Mouse (Mus musculus): ENCODE measurements around the gene Clrn1.
"Not testable (repeated sequence)": the region's sequence is repeated elsewhere in the genome, so short reads cannot be mapped to it uniquely, and the experiment has no call there.

Gene Clrn1

DNA sequence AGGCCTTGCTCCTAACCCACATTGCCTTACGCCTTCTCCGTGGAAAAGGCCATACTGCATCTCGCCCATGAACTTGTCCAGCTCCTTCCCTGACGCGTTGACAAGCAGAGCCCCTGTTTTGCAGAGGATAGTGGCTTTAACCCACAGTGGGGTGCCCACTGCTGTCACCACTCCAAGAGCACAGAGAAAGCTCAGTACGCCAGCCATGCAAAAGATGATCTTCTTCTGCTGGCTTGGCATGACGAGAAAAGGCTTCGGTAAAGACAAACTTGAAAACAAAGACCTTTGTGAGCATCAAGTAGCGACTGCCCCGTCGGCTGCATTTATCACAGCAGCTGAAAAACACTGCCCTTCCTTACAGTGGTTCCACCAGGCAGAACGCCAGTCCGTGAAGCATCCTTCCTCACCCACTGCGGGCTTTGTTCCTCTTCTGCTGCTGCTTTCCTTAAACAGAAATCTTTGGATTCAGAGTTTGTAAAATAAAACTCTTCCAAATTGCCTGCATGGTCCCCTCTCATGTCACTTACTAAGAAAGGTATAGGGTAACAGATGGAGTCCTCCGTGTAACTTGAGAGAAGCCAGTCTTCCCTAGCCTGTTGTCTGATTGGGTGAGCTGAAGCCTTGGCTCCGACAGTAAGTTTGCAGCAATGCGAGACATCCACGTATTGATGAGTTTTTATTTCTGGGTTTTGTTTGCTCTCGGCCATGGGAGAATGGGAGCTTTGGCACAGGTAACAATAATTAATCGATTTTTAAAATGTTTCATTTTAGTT is at the start of gene Clrn1:
Gene Clrn1 (minus strand): TSS at position 540 of the 773 bp plus-strand sequence.
- no peak for DNase-seq (ENCODE audit: low spot score in 2 of 2)

- no peak for DNase-seq (ENCODE audit: low spot score in 2 of 2)
Measured at GRCm38 (mm10) chr3:58924027-58924426, 38.9 kb upstream of the Clrn1 start.

- DNase-seq (ENCODE audit: low spot score in 2 of 2): no peak
Measured at GRCm38 (mm10) chr3:58923140-58923539, 38.0 kb upstream of the Clrn1 start.

DNA sequence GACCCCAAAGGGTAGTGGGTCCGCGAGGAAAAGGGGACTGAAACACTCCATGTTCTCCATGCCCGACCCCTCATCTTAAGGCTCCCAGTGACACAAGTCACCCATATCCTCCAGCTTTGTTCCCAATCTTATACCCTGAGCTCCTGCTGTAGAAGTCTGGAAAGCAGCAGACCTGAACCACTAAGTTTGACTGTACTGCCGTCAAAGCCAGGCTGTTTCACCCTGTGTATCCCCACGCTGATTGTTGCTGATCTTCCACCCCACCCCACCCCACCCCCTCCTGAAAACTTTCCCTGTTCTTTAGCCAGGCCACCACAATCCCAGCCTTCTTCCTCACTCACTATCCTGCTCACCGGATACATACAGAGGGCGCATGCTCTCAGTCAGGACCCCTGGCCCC is 37.5 kb upstream of the Clrn1 start:
- DNase-seq (ENCODE audit: low spot score in 2 of 2): no peak

GRCm38 (mm10) chr3:58921316-58921715 is 36.2 kb upstream of the Clrn1 start:
- no peak for DNase-seq (ENCODE audit: low spot score in 2 of 2)

DNA sequence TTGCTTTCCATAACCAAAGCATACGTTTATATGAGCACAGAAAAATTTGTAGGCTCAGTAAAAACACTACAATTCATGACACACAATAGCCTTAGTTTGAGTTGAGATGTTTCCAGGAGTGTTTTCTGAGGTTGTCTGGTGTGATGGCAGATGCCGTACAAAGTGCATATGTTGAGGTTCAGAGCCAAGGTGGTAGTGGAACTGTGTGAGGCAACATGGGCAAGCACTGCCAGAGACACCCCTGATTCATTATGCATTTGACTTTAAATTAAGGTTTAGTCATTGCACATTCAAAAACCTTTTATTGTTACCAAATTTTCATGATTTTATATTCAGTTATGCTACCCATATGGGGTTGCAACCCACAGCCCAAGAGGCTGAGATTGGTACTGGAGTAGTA is 19.5 kb upstream of the Clrn1 start:
- no peak for DNase-seq (ENCODE audit: low spot score in 2 of 2)

- DNase-seq (ENCODE audit: low spot score in 2 of 2): no peak
Measured at GRCm38 (mm10) chr3:58902051-58902758, 17.1 kb upstream of the Clrn1 start.

DNA sequence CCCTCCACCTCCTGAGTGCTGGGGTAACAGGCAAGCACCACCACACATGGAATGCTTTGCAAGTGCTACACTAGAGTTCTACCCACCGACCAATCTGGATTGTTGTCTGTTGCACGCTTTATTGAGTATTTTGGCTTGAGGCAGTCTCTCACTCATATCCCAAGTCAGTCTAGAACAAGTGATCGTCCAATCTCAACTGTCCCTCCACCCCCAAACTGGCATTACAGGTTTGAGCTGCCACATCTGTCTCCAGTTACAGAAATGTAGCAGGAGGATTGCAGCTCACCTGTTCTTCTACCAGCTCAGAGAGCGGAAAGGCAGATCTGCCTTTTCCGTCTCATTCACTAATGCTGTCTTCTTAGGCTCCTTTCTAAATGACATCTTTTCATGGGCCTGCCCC is 10.0 kb upstream of the Clrn1 start:
- no peak for DNase-seq (ENCODE audit: low spot score in 2 of 2)

DNA sequence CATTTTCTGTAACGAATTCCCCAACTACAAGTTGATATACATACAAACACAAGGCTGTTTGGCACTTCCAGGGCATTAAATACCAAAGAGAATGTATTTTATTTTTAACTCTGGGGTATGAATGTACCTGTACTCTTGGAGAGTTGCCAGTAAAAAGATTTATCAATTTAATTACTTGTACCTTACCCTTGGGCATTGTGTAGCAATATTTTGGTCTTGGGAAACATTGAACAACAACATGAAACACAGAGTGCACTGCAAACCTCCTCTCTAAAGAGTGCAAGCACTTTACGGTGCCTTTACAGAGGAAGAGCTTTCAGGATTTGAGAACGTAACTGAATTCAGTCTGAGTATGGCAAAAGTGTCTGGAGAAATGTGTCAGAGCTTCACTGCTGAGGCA is 9.4 kb upstream of the Clrn1 start:
- no peak for DNase-seq (ENCODE audit: low spot score in 2 of 2)

GRCm38 (mm10) chr3:58889670-58890069 is 4.5 kb upstream of the Clrn1 start:
- DNase-seq (ENCODE audit: low spot score in 2 of 2): no peak

- no peak for DNase-seq (ENCODE audit: low spot score in 2 of 2)
Measured at GRCm38 (mm10) chr3:58888131-58888715, 3.1 kb upstream of the Clrn1 start.

GRCm38 (mm10) chr3:58887719-58888118 is 2.6 kb upstream of the Clrn1 start:
- DNase-seq (ENCODE audit: low spot score in 2 of 2): no peak

DNA sequence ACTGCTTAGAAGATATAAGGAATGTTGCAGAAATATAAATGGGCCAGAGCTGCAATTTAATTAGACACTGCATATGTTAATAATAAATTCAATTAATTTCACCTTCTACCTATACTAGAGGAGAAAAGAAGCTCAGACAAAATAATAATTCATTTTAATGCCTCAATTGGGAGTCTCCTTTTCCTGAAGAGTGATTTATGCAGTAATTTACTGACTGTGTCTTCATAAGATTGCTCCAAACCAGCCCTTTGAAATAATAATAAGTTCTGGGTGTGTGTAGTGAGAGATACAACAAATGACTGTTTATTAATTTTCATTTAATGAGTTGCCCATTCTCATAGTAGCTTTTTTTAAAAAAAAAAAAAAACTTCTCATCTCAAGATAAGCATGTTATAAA is 1.6 kb downstream of the Clrn1 start:
- no peak for DNase-seq (ENCODE audit: low spot score in 2 of 2)

DNA sequence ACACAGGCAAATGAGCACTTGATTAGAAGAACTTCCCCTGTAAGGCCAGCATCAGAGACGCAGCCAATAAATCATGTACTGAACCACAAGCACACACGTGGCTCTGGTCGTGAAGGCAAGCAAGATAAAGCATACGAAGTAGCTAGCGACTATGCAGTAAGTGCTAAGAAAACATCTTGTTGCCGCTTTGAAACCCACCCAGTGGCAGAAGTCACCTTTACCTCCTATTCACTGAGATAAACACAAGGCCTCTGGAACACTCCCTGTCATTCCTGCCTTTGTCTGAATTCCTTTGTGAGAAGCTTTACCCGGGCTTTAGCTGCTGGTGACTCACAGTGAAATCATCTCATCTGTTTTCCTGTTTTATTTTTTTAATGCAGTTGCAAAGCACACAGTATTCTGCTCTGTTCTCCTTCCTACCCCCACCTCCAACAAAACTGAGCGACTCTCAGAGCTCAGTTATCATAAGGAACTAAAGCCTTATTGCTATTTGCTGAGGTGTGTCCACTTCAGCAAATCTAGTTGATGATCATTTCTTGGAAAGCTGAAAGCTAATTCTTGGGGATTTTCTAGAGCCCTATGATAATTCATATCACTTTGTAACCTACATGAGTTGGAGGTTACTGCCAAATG is 2.1 kb downstream of the Clrn1 start:
- DNase-seq (ENCODE audit: low spot score in 2 of 2): no peak

GRCm38 (mm10) chr3:58881016-58881415 is 4.1 kb downstream of the Clrn1 start:
- no peak for DNase-seq (ENCODE audit: low spot score in 2 of 2)

GRCm38 (mm10) chr3:58880181-58880580 is 5.0 kb downstream of the Clrn1 start:
- DNase-seq (ENCODE audit: low spot score in 2 of 2): no peak

DNA sequence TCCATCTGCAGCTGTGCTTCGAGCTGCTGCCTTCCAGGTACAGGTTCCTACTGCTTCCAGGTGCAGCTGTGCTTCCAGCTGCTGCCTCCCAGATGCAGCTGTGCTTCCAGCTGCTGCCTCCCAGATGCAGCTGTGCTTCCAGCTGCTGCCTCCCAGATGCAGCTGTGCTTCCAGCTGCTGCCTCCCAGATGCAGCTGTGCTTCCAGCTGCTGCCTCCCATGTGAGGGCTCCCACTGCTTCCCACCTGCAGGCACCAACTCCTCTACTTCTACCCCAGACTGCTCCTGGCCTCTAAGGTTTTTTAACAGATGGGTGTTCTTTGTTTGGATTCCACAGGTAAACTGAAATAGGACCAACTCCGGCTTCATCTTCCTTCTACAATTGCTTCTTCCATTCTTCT is 13.3 kb downstream of the Clrn1 start:
- DNase-seq (ENCODE audit: low spot score in 2 of 2): not testable (repeated sequence)

DNA sequence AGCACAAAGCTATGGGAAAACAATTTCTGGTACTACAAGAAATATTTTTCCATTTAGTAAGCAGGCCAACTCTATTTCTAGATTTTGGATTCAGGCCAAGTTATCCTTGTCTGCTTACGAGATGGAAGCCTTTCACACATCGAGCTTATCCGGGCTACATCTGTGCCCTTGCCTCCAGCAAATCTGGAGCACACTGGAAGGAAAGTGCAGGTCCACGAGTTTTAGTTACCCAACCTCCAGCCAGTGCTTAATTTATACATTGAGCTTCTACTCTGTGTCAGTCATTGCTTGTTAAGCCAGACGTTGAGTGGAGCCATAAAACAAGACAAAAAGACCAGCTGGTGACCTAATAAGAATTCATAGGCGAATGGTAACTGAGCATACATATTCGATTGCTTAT is 19.4 kb downstream of the Clrn1 start:
- no peak for DNase-seq (ENCODE audit: low spot score in 2 of 2)

DNA sequence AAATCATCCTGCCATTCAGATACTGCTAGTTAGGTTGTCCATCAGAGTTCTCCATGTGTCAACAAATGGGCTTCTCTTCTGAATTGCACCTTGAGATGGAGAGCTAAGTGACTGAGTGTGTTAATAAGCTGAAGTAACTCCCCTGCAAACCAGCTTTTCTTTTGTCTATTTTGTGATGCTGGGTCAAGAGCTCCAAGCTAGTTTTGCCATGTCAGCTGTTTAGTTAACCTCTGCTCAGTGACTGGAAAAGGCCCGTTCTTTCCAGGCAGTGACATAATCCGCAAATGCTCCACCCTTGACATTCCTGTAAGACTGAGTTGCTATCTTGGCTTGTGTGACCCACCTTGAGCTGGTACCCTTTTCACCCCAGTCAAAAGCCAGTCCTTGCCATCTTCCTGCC is 22.2 kb downstream of the Clrn1 start:
- no peak for DNase-seq (ENCODE audit: low spot score in 2 of 2)

DNA sequence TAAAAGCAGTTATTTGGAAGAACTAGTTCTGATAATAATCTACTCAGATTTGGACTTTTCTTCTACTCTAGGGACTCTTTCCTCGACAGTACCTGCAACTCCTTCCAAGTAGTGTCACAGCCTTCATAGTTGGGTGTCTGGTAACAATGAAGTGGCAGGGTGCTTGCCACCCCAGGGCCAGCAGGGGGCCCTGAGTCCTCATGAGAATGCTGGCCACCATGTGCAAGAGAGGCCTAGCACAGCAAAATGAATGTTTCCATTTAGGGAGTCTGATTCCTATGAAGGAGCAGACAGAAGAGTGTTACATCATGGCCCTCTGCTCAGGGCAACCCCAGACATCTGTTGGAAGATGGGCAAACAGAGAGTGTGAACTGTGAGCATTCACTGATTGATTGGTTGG is 41.7 kb downstream of the Clrn1 start:
- no peak for DNase-seq (ENCODE audit: low spot score in 2 of 2)

DNA sequence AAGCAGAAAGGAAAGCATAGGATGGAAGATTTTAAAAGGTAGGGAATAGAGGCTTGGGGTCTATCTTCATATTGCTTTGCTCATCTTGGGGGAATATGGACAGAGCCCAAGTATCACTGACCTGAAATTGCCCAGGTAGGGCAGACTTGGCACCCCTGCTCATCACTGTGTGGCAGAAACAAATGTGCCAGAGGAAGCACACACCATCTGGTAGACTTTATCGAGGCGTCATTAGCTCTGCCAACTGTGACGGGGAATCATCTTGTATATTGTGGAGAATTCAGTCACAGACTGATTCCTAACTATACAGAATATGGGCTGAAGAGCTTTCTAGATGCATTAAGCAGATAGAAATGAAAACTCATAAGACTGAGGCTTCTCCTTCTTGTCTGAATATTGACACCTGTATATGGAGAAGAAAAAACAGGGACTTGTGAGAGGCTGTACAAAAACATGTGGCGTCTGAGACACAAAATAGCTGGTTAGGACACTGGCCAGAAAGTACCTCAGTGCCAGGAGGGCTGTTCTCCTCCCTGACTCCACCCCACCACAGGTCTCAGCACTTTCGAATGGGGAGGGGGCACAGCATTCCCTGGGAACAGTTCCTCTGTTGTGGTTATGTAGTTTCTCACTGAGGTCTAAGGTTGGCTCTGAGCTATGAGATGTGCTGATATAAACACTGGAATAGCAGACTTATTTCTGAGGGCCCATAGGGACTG is 51.5 kb downstream of the Clrn1 start:
- no peak for DNase-seq (ENCODE audit: low spot score in 2 of 2)

DNA sequence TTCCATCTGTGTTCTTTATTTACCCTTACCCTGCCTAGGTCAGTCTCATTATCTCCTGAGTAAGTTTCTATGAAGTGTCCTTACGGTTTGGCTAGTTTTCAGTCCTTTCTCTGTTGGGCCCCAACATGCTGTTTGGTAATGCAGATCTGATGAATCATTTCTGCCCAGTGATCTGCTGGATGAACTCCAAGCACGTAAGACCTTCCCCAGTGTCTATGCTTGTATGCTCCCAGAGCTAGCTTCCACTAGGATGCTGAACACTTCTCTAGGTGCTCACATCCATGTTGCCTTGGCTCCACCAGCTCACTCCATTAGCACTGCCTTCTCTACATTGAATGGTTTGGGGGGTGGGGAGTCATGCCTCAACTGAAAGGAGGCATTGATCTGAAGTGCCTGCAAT is 52.3 kb downstream of the Clrn1 start:
- no peak for DNase-seq (ENCODE audit: low spot score in 2 of 2)
